Mouse (Mus musculus) midbrain, embryonic 14.5 days (tissue): ENCODE measurements around the gene Trim29. TPM values are rescaled to one million over a fixed set of nuclear protein-coding genes. Genes with fewer than 3 reads are reported as not detected.

Experiments
- ATAC-seq: fragments of 200-750 bp; cut with Nextera tagmentation; 2 replicates; pipeline ENCODE4 v1.8.0; 2017; ENCODE audit warnings: moderate number of reproducible peaks, moderate library complexity; ENCODE audit not compliant: low FRiP score, low TSS enrichment
- DNase-seq: peaks from one replicate; pipeline ENCODE4 v3.0.0-alpha.2; 2015
- H3K27ac ChIP-seq: fragments of 300-500 bp; sonication (generic); replicated peaks from 2 replicates; pipeline ENCODE4 v1.5.1; 2014; ENCODE audit warnings: mild to moderate bottlenecking, low read depth, low read length, moderate library complexity
- H3K27me3 ChIP-seq: fragments of 300-500 bp; sonication (generic); 2 replicates; pipeline ENCODE4 v1.6.1; 2014; ENCODE audit warnings: low read length, control low read depth, mixed read lengths; ENCODE audit not compliant: control insufficient read depth, insufficient read depth
- H3K36me3 ChIP-seq: fragments of 300-500 bp; sonication (generic); 2 replicates; pipeline ENCODE4 v1.6.1; 2014; ENCODE audit warnings: low read length, control low read depth; ENCODE audit not compliant: control insufficient read depth, insufficient read depth
- H3K4me1 ChIP-seq: fragments of 300-500 bp; sonication (generic); 2 replicates; pipeline ENCODE4 v1.6.1; 2014; ENCODE audit warnings: mild to moderate bottlenecking, antibody characterized with exemption, low read length, control low read depth; ENCODE audit not compliant: control insufficient read depth, insufficient read depth
- H3K4me2 ChIP-seq: fragments of 300-500 bp; sonication (generic); 2 replicates; pipeline ENCODE4 v1.6.1; 2014; ENCODE audit warnings: mild to moderate bottlenecking, low read length, moderate library complexity
- H3K4me3 ChIP-seq: fragments of 300-500 bp; sonication (generic); replicated peaks from 2 replicates; pipeline ENCODE4 v1.5.1; 2014; ENCODE audit warnings: low read depth, low read length
- H3K9ac ChIP-seq: fragments of 300-500 bp; sonication (generic); replicated peaks from 2 replicates; pipeline ENCODE4 v1.6.1; 2014; ENCODE audit warnings: mild to moderate bottlenecking, low read length, moderate library complexity
- H3K9me3 ChIP-seq: fragments of 300-500 bp; sonication (generic); 2 replicates; pipeline ENCODE4 v1.6.1; 2016; ENCODE audit warnings: low read length, control low read depth, mixed read lengths; ENCODE audit not compliant: control insufficient read depth
- WGBS: fragments of 180-500 bp; shearing (Covaris S2); extraction: QIAGEN DNeasy Blood & Tissue Kit; methylation state at CpG from one replicate; pipeline ENCODE4 v1.1.7; 2014; 5-methylcytosine and 5-hydroxymethylcytosine counted together
- polyA plus RNA-seq: library from polyadenylated mRNA; unstranded; fragments of >200 nt; fragmentation: Nextera tagmentation; extraction: Ambion mirVana; gene quantifications from 2 replicates; pipeline ENCODE4 v1.2.1, GENCODE M21; 2014

Gene Trim29
- polyA plus RNA-seq, 1 experiment from 2014 or later = not detected

- no peak overlapping the region for H3K9ac ChIP-seq
- H3K27me3 ChIP-seq = no peaks in the 10 kb centered on the region
- 72% methylated on average over 4 of the region's 4 CpGs for WGBS
Measured at GRCm38 (mm10) chr9:43337636-43338035, 27.0 kb downstream of the Trim29 start.

DNA sequence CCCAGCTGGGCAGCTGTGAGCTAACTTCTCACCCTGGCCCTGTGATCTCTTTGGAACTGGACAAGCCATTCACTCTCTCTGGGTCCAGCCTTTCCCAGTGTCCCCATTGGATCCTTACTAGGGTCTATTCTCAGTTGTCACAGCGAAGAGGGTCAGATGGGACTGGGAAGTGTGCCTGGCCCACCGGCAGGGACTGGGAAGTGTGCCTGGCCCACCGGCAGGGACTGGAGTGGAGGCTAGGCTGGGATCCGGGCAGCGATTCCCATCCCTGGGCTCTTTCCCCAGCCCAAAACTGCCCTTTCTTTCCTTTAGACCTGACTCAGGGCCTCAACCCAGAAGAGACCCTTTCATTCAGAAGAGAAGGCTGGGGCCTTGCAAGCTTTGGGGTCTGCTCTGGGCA lies 27.4 kb downstream of the Trim29 start:
- ATAC-seq = no peak
- no peaks in the 10 kb centered on the region for H3K9me3 ChIP-seq
- no peak overlapping the region for H3K4me3 ChIP-seq
- H3K4me1 ChIP-seq = peaks cover 11% of the 10 kb centered on the region; the same call in 1 of the 2 replicates
- no peaks in the 10 kb centered on the region for H3K36me3 ChIP-seq
- H3K27me3 ChIP-seq = no peaks in the 10 kb centered on the region
- 74% methylated on average over 5 of the region's 5 CpGs for WGBS
- no peak for DNase-seq
- no peak overlapping the region for H3K4me2 ChIP-seq
- H3K27ac ChIP-seq = no peak overlapping the region
- H3K9ac ChIP-seq = no peak overlapping the region

More at GRCm38 (mm10) chr9:43337636-43338035, 27.0 kb downstream of the Trim29 start:
- ATAC-seq = no peak
- Histone ChIP-seq H3K4me1 (peaks cover 10% of the 10 kb centered on the region; the same call in 1 of the 2 replicates), H3K9me3 (no peaks in the 10 kb centered on the region), H3K36me3 (no peaks in the 10 kb centered on the region), H3K4me2 (no peak overlapping the region), H3K27ac (no peak overlapping the region), H3K4me3 (no peak overlapping the region)
- DNase-seq = no peak

GRCm38 (mm10) chr9:43339614-43340020 lies 29.0 kb downstream of the Trim29 start:
- 5% methylated on average over 2 of the region's 2 CpGs for WGBS
- Histone ChIP-seq H3K4me1 (peaks cover 11% of the 10 kb centered on the region; the same call in 1 of the 2 replicates), H3K27me3 (no peaks in the 10 kb centered on the region), H3K9me3 (no peaks in the 10 kb centered on the region), H3K4me3 (no peak overlapping the region), H3K4me2 (no peak overlapping the region), H3K27ac (no peak overlapping the region), H3K9ac (no peak overlapping the region), H3K36me3 (no peaks in the 10 kb centered on the region)
- ATAC-seq (peak; percentile 42; the same call in 1 of the 2 replicates), DNase-seq (peak; percentile 93)

DNA sequence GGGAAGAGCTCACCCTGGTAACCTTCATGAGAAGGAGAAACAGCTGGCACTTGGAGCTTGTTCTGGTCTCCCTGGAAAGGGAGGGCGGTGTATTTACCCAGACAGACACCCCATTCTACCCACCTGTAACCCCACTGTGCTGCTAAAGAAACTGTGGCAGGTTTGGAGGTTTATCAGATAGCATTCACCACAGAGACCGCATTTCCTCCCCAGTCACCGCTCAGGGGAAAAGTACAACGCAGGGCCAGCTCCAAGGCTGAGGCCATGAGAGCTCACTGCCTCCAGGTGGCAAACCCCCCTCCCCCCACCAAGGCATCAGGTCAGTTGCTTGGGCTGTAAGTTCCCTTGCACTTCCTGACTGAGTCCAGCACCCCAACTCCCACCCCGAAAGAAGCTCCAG lies 39.4 kb downstream of the Trim29 start:
- Histone ChIP-seq H3K36me3 (no peaks in the 10 kb centered on the region), H3K9ac (no peak overlapping the region), H3K4me2 (no peak overlapping the region), H3K27ac (no peak overlapping the region), H3K9me3 (no peaks in the 10 kb centered on the region), H3K27me3 (no peaks in the 10 kb centered on the region), H3K4me1 (0 out of 2 replicates have a peak, but pooled peaks cover 2% of the 10 kb centered on the region), H3K4me3 (no peak overlapping the region)
- DNase-seq (no peak), ATAC-seq (no peak)
- WGBS = 50% methylated on average over 5 of the region's 5 CpGs

GRCm38 (mm10) chr9:43351015-43351414 lies 40.4 kb downstream of the Trim29 start:
- 55% methylated on average over 13 of the region's 13 CpGs for WGBS
- no peaks in the 10 kb centered on the region for H3K27me3 ChIP-seq
- no peaks in the 10 kb centered on the region for H3K36me3 ChIP-seq
- ATAC-seq (no peak), DNase-seq (no peak)
- no peaks in the 10 kb centered on the region for H3K9me3 ChIP-seq
- no peak overlapping the region for H3K9ac ChIP-seq
- H3K4me3 ChIP-seq = no peak overlapping the region
- H3K27ac ChIP-seq = no peak overlapping the region
- 0 out of 2 replicates have a peak, but pooled peaks cover 2% of the 10 kb centered on the region for H3K4me1 ChIP-seq
- H3K4me2 ChIP-seq = no peak overlapping the region

GRCm38 (mm10) chr9:43357011-43357410 lies 46.4 kb downstream of the Trim29 start:
- Histone ChIP-seq H3K9ac (no peak overlapping the region), H3K4me3 (no peak overlapping the region), H3K4me2 (no peak overlapping the region), H3K27me3 (no peaks in the 10 kb centered on the region), H3K4me1 (peaks cover 16% of the 10 kb centered on the region), H3K9me3 (no peaks in the 10 kb centered on the region), H3K36me3 (no peaks in the 10 kb centered on the region), H3K27ac (no peak overlapping the region)
- no peak for ATAC-seq
- no peak for DNase-seq

DNA sequence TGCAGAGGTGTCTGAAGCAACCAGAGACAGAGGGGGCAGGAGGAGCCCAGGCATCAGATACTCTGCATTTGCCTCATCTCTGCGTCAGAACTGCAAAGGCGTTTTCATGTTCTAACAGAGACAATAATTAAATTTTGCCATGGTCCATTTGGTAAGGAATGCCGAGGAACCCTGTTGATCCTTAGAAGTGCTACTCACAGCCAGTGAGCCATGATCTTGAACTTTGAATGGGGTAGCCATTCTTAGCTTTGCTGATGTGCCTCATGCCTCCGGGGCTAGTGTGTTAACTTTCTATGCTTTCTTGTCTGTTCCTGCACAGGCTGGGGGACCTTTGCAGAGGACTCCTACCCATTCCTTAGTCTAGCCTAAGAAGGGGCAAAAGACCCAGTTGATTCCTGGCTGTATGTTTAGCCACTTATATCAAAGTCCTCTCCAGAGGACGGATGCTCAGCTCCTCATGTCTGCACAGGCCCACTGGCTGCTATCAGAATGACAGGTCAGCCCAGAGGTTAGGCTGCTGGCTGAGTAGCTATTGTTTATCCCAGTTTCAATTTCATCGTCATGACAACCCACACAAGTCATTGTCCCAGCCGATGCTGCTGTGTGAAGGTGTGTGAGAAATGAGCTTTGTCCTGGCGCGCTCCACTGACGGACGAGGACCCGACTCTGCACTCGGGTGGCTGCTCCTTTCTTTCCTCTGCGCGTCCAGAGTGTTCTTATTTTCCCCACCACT lies 48.1 kb downstream of the Trim29 start:
- Histone ChIP-seq H3K27me3 (no peaks in the 10 kb centered on the region), H3K9me3 (no peaks in the 10 kb centered on the region), H3K27ac (no peak overlapping the region), H3K4me1 (peaks cover 16% of the 10 kb centered on the region), H3K4me3 (no peak overlapping the region), H3K36me3 (no peaks in the 10 kb centered on the region), H3K4me2 (no peak overlapping the region), H3K9ac (no peak overlapping the region)
- 9% methylated on average over 15 of the region's 15 CpGs for WGBS
- ATAC-seq (no peak), DNase-seq (no peak)

DNA sequence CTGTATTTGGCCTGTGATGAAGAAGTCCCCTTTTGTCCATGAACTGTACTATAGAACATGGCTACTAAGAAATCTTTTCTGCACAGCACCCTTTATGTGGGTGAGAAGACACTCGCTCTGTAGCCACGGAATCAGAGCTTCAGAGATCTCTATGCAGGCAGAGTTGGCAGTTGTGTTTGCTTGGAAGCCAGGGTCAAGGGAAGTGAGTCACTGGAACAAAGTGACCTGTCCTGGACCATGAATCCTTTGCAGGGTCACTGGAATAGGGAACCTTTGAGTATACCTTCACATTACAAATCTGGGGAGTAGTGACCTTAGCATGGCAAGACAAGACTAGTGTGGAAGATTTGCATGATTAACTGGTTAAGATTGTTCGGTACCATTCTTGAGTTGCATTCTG lies 58.1 kb downstream of the Trim29 start:
- Histone ChIP-seq H3K4me1 (peaks cover 12% of the 10 kb centered on the region; the same call in 1 of the 2 replicates), H3K36me3 (no peaks in the 10 kb centered on the region), H3K9ac (no peak overlapping the region), H3K27me3 (no peaks in the 10 kb centered on the region), H3K9me3 (no peaks in the 10 kb centered on the region), H3K4me3 (no peak overlapping the region), H3K4me2 (no peak overlapping the region), H3K27ac (no peak overlapping the region)
- ATAC-seq (no peak), DNase-seq (no peak)
- WGBS = 93% methylated on average over 3 of the region's 3 CpGs

DNA sequence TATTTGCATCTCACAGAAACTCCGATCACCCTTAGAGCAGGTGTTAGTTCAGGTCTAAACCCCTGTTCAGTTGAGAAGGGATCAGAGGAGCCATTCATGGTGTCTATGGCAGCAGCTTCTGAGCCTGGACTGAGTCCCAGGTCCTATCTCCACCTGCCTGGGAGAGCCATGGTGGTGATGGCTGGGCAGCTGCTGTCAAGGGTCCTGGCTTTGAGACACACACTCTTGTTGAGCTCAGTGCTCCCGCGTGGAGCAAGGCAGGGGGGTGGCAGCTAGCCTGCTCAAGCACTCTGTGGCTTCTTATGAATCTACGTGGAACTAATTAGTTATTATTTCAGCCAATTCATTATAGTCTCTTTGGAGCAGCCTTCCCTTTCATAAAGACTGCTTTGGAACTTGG lies 73.2 kb downstream of the Trim29 start:
- DNase-seq (no peak), ATAC-seq (no peak)
- no peaks in the 10 kb centered on the region for H3K27me3 ChIP-seq
- no peak overlapping the region for H3K9ac ChIP-seq
- no peak overlapping the region for H3K4me2 ChIP-seq
- H3K27ac ChIP-seq = no peak overlapping the region
- no peaks in the 10 kb centered on the region for H3K36me3 ChIP-seq
- WGBS = 50% methylated on average over 4 of the region's 4 CpGs
- peaks cover 6% of the 10 kb centered on the region; the same call in 1 of the 2 replicates for H3K4me1 ChIP-seq
- H3K4me3 ChIP-seq = no peak overlapping the region
- no peaks in the 10 kb centered on the region for H3K9me3 ChIP-seq
